ENCODE assay signal across 8 mouse cellular contexts in genomic region chr10:67647777-67648727, GRCm38 (mm10).
DNase-seq lines count a peak whose midpoint lies in the region; ATAC-seq lines count a peak whose summit lies in the region.

No protein-coding gene starts in this region.

- 16% methylated on average over 20 of the region's 20 CpGs for WGBS in lung, embryonic 16.5 days

- H3K4me1 ChIP-seq in lung, embryonic 16.5 days (replicated peaks; ENCODE audit: control insufficient read depth, insufficient read depth, low read length), result peaks cover 18% of the 10 kb centered on the region

- ATAC-seq in lung, embryonic 16.5 days (ENCODE audit: low read depth), result peak; percentile 71
- ATAC-seq in monocyte, adult 5-6 weeks (replicated peaks; ENCODE audit: insufficient number of reproducible peaks, low FRiP score, low TSS enrichment, poor library complexity, severe bottlenecking), result no peak

- H3K4me2 ChIP-seq in lung, embryonic 16.5 days (ENCODE audit: low read depth, low read length), result peak overlapping the region; percentile 42

- intact Hi-C loops in gastrocnemius, postnatal 14 days (cut with DNase I; ENCODE audit: low total_unique reads), result no loop called here
- intact Hi-C loops in left cerebral cortex, postnatal 36 days (cut with DNase I), result loop anchor here (5.0 kb wide), 2 partner anchors 69 to 101 kb away; partner anchors contain the start of gene Ado

- peak overlapping the region; percentile 28 for H3K4me3 ChIP-seq in lung, embryonic 16.5 days (ENCODE audit: low read length)

- no peaks in the 10 kb centered on the region for H3K36me3 ChIP-seq in lung, embryonic 16.5 days (ENCODE audit: control insufficient read depth, insufficient read depth, low read length)

- H3K9me3 ChIP-seq in lung, embryonic 16.5 days (ENCODE audit: control insufficient read depth, low read length), result no peaks in the 10 kb centered on the region

- H3K27me3 ChIP-seq in lung, embryonic 16.5 days (ENCODE audit: control insufficient read depth, insufficient read depth, low read depth, low read length), result no peaks in the 10 kb centered on the region

- peak; percentile 81 for DNase-seq in CD4-positive, CD25-positive, alpha-beta regulatory T cell, adult 2 months (ENCODE audit: low read depth, low spot score)
- peak; percentile 62 for DNase-seq in adrenal gland, postnatal 25 days
- peak; percentile 51 for DNase-seq in gastrocnemius, postnatal 14 days
- DNase-seq in induced T-regulatory cell, adult 2 months (ENCODE audit: low read depth), result peak; percentile 86
- DNase-seq in retina, embryonic 14.5 days (ENCODE audit: low spot score), result peak; percentile 5
- DNase-seq in left cerebral cortex, postnatal 36 days (ENCODE audit: low spot score in 2 of 2), result no peak

- peak overlapping the region; percentile 18; the same call in 1 of the 2 replicates for H3K27ac ChIP-seq in lung, embryonic 16.5 days (ENCODE audit: low read length)

- no peak overlapping the region for H3K9ac ChIP-seq in lung, embryonic 16.5 days (ENCODE audit: low read length)

Comparison
In these comparisons a context has a peak if more than half of its experiments do, and no peak if none do; other contexts are left out.
1. DNase-seq: peak in CD4-positive, CD25-positive, alpha-beta regulatory T cell, adult 2 months (single experiment), adrenal gland, postnatal 25 days (single experiment), gastrocnemius, postnatal 14 days (single experiment), induced T-regulatory cell, adult 2 months (single experiment) and retina, embryonic 14.5 days (single experiment); none in left cerebral cortex, postnatal 36 days (0 of 2).